Mouse (Mus musculus): ENCODE measurements around the gene Scgb1c1.

Gene Scgb1c1

GRCm38 (mm10) chr7:140843806-140844205 lies 1.5 kb upstream of the Scgb1c1 start:
- DNase-seq (ENCODE audit: low read depth, low spot score) = no peak

GRCm38 (mm10) chr7:140845683-140846082 lies 336 bp downstream of the Scgb1c1 start:
- no peak for DNase-seq (ENCODE audit: low read depth, low spot score)

GRCm38 (mm10) chr7:140846676-140847075 lies 1.3 kb downstream of the Scgb1c1 start:
- DNase-seq (ENCODE audit: low read depth, low spot score) = no peak

GRCm38 (mm10) chr7:140847755-140848580 lies 2.6 kb downstream of the Scgb1c1 start, which contains the start of gene Odf3:
Gene Odf3 (plus strand): TSS chr7:140847805.
- no peak for DNase-seq (ENCODE audit: low read depth, low spot score)

GRCm38 (mm10) chr7:140848591-140848990 lies 3.2 kb downstream of the Scgb1c1 start:
- no peak for DNase-seq (ENCODE audit: low read depth, low spot score)

- no peak for DNase-seq (ENCODE audit: low read depth, low spot score)
These were observed 6.6 kb downstream of the Scgb1c1 start for GRCm38 (mm10) chr7:140851916-140852315.

- no peak for DNase-seq (ENCODE audit: low read depth, low spot score)
These were observed 8.0 kb downstream of the Scgb1c1 start for GRCm38 (mm10) chr7:140853386-140853785.

GRCm38 (mm10) chr7:140854483-140854882 lies 9.1 kb downstream of the Scgb1c1 start:
- no peak for DNase-seq (ENCODE audit: low read depth, low spot score)

- DNase-seq (ENCODE audit: low read depth, low spot score) = no peak
These were observed 9.8 kb downstream of the Scgb1c1 start for GRCm38 (mm10) chr7:140855181-140855580.

GRCm38 (mm10) chr7:140855860-140856784 lies 10.8 kb downstream of the Scgb1c1 start, which contains the start of gene Gm45785:
Gene Gm45785 (minus strand): TSS chr7:140856331.
- DNase-seq (ENCODE audit: low read depth, low spot score) = peak; percentile 78

GRCm38 (mm10) chr7:140856785-140857549 lies 11.6 kb downstream of the Scgb1c1 start, which contains the start of gene Ric8a:
Gene Ric8a (plus strand): TSS chr7:140856957.
- peak; percentile 58 for DNase-seq (ENCODE audit: low read depth, low spot score)

GRCm38 (mm10) chr7:140857550-140858505 lies 12.5 kb downstream of the Scgb1c1 start, which contains the start of gene Bet1l:
Gene Bet1l (minus strand): TSS chr7:140857577.
- no peak for DNase-seq (ENCODE audit: low read depth, low spot score)

- no peak for DNase-seq (ENCODE audit: low read depth, low spot score)
These were observed 13.4 kb downstream of the Scgb1c1 start for GRCm38 (mm10) chr7:140858746-140859145.

GRCm38 (mm10) chr7:140859997-140860396 lies 14.7 kb downstream of the Scgb1c1 start:
- no peak for DNase-seq (ENCODE audit: low read depth, low spot score)

- no peak for DNase-seq (ENCODE audit: low read depth, low spot score)
These were observed 15.4 kb downstream of the Scgb1c1 start for GRCm38 (mm10) chr7:140860728-140861127.

GRCm38 (mm10) chr7:140864761-140865160 lies 19.4 kb downstream of the Scgb1c1 start:
- no peak for DNase-seq (ENCODE audit: low read depth, low spot score)

- no peak for DNase-seq (ENCODE audit: low read depth, low spot score)
These were observed 28.9 kb downstream of the Scgb1c1 start for GRCm38 (mm10) chr7:140874224-140874623.

GRCm38 (mm10) chr7:140877364-140877763 lies 32.0 kb downstream of the Scgb1c1 start:
- DNase-seq (ENCODE audit: low read depth, low spot score) = no peak

GRCm38 (mm10) chr7:140879355-140879754 lies 34.0 kb downstream of the Scgb1c1 start:
- no peak for DNase-seq (ENCODE audit: low read depth, low spot score)

- no peak for DNase-seq (ENCODE audit: low read depth, low spot score)
These were observed 35.1 kb downstream of the Scgb1c1 start for GRCm38 (mm10) chr7:140880419-140880818.

All from embryo, embryonic 11.5 days (tissue).